In genomic region chr2:152686806-152687267, GRCm38 (mm10) we compare ENCODE assay signal across 7 mouse cellular contexts. TPM values are rescaled to one million over a fixed set of nuclear protein-coding genes. Genes with fewer than 3 reads are reported as not detected.
A peak's percentile ranks its signal among the peaks of the same experiment; 100 is the strongest.
DNase-seq lines count a peak whose midpoint lies in the region; ATAC-seq and TF ChIP-seq lines count a peak whose summit lies in the region.

TSS of gene Mcts2 (plus strand) at chr2:152687035.

- no peak within 1 kb of the TSS; the same call in 1 of the 2 replicates for H3K27ac ChIP-seq in cortical plate, adult 2 months (ENCODE audit: insufficient read depth, low read length)
- H3K27ac ChIP-seq in intestine, embryonic 14.5 days (ENCODE audit: low read depth), result peak within 1 kb of the TSS; percentile 47; the same call in 1 of the 2 replicates
- H3K27ac ChIP-seq in midbrain, embryonic 11.5 days (ENCODE audit: low read depth, low read length), result no peak within 1 kb of the TSS
- 0 out of 2 replicates have a peak within 1 kb of the TSS, but pooled peaks have one; percentile 23 for H3K27ac ChIP-seq in small intestine, adult 2 months (ENCODE audit: insufficient read depth, low read depth, low read length)

- no peaks in the 10 kb centered on the region for H3K27me3 ChIP-seq in intestine, embryonic 14.5 days (replicated peaks; ENCODE audit: control insufficient read depth, insufficient read depth, low read length)
- H3K27me3 ChIP-seq in midbrain, embryonic 11.5 days (ENCODE audit: control insufficient read depth, insufficient read depth, low read length), result no peaks in the 10 kb centered on the region
- no peaks in the 10 kb centered on the region for H3K27me3 ChIP-seq in small intestine, adult 2 months (ENCODE audit: control insufficient read depth, insufficient read depth, low read length)

- H3K9ac ChIP-seq in intestine, embryonic 14.5 days (ENCODE audit: low read length), result peak within 1 kb of the TSS; percentile 25
- H3K9ac ChIP-seq in midbrain, embryonic 11.5 days (ENCODE audit: low read length), result peak within 1 kb of the TSS; percentile 45

- H3K4me3 ChIP-seq in cortical plate, adult 2 months (ENCODE audit: insufficient read depth, low read length), result peak within 1 kb of the TSS; percentile 53
- H3K4me3 ChIP-seq in intestine, embryonic 14.5 days (ENCODE audit: low read depth, low read length), result peak within 1 kb of the TSS; percentile 32
- H3K4me3 ChIP-seq in midbrain, embryonic 11.5 days (ENCODE audit: low read depth, low read length), result peak within 1 kb of the TSS; percentile 37
- H3K4me3 ChIP-seq in small intestine, adult 2 months (ENCODE audit: low read depth, low read length), result peak within 1 kb of the TSS; percentile 66

- no peak for TF ChIP-seq CTCF in cortical plate, adult 2 months (IDR thresholded peaks at IDR 0.05; ENCODE audit: extremely low read depth, insufficient read depth, low read length)
- TF ChIP-seq CTCF in small intestine, adult 2 months (IDR thresholded peaks at IDR 0.05; ENCODE audit: extremely low read depth, insufficient read length, insufficient replicate concordance, low read depth, low read length), result no peak

- peak; percentile 95 for ATAC-seq in intestine, embryonic 14.5 days (replicated peaks; ENCODE audit: low FRiP score, low TSS enrichment, low read depth)
- peak; percentile 97 for ATAC-seq in midbrain, embryonic 11.5 days (ENCODE audit: low FRiP score)

- WGBS in intestine, embryonic 14.5 days, result 52% methylated on average over 45 of the region's 45 CpGs
- 44% methylated on average over 45 of the region's 45 CpGs for WGBS in midbrain, embryonic 11.5 days
- WGBS in small intestine, adult 2 months, result 69% methylated on average over 45 of the region's 45 CpGs

- peak; percentile 96 for DNase-seq in adrenal gland, postnatal 14 days
- DNase-seq in gastrocnemius, postnatal 10 days, result peak; percentile 94
- peak; percentile 89 for DNase-seq in intestine, embryonic 14.5 days (ENCODE audit: low spot score)
- peak; percentile 91 to 97 for DNase-seq in left cerebral cortex, postnatal 10 days (ENCODE audit: extremely low spot score in 1 of 2, low spot score in 2 of 2)
- peak; percentile 96 for DNase-seq in midbrain, embryonic 11.5 days (ENCODE audit: low spot score, missing footprints)

- no peaks in the 10 kb centered on the region for H3K4me1 ChIP-seq in cortical plate, adult 2 months (ENCODE audit: control insufficient read depth, insufficient read depth, low read length)
- no peaks in the 10 kb centered on the region; the same call in 1 of the 2 replicates for H3K4me1 ChIP-seq in intestine, embryonic 14.5 days (replicated peaks; ENCODE audit: control insufficient read depth, insufficient read depth, low read length)
- 0 out of 2 replicates have a peak, but pooled peaks cover 2% of the 10 kb centered on the region for H3K4me1 ChIP-seq in midbrain, embryonic 11.5 days (ENCODE audit: control insufficient read depth, insufficient read depth, low read length)
- H3K4me1 ChIP-seq in small intestine, adult 2 months (ENCODE audit: control insufficient read depth, insufficient read depth, insufficient read length, low read length), result peaks cover 6% of the 10 kb centered on the region; the same call in 1 of the 2 replicates

- intact Hi-C loops in left cerebral cortex, postnatal 10 days (cut with DNase I), result no loop called here

- H3K36me3 ChIP-seq in intestine, embryonic 14.5 days (ENCODE audit: control insufficient read depth, insufficient read depth, low read length), result peaks cover 90% of the 10 kb centered on the region
- peaks cover 45% of the 10 kb centered on the region for H3K36me3 ChIP-seq in midbrain, embryonic 11.5 days (ENCODE audit: control insufficient read depth, insufficient read depth, low read length)
- H3K36me3 ChIP-seq in small intestine, adult 2 months (ENCODE audit: control insufficient read depth, insufficient read depth, low read length), result peaks cover 59% of the 10 kb centered on the region

- TF ChIP-seq POLR2A in cortical plate, adult 2 months (IDR thresholded peaks at IDR 0.05; ENCODE audit: extremely low read depth, insufficient read depth, low read length), result peak; percentile 82
- TF ChIP-seq POLR2A in small intestine, adult 2 months (IDR thresholded peaks at IDR 0.05; ENCODE audit: low read depth, low read length), result peak; percentile 18; the same call in 1 of the 2 replicates

- peak within 1 kb of the TSS; percentile 54 for H3K4me2 ChIP-seq in intestine, embryonic 14.5 days (ENCODE audit: low read length)
- H3K4me2 ChIP-seq in midbrain, embryonic 11.5 days, result peak within 1 kb of the TSS; percentile 55

- peaks cover 12% of the 10 kb centered on the region; the same call in 1 of the 2 replicates for H3K9me3 ChIP-seq in intestine, embryonic 14.5 days (ENCODE audit: control insufficient read depth, low read length)
- H3K9me3 ChIP-seq in midbrain, embryonic 11.5 days (ENCODE audit: control insufficient read depth, low read length), result no peaks in the 10 kb centered on the region

RNA-seq across cellular contexts. Expression of gene Mcts2, which starts in this region (rescaled TPM):
- 26.6 and 28.0 TPM in 2 replicates for total RNA-seq in adrenal gland, postnatal 14 days (2021)
- polyA plus RNA-seq in cortical plate, adult 2 months (2012; rRNA removed), result 20.0 and 21.5 TPM in 2 replicates
- total RNA-seq in gastrocnemius, postnatal 10 days (2021), result 10 to 100 TPM; 12.5 to 19.3 TPM
- 32.8 and 34.0 TPM in 2 replicates for polyA plus RNA-seq in intestine, embryonic 14.5 days (2014; fragmentation: Nextera tagmentation; extraction: Ambion mirVana)
- total RNA-seq in left cerebral cortex, postnatal 10 days (2021), result 10 to 100 TPM; 22.9 to 28.1 TPM
- polyA plus RNA-seq in midbrain, embryonic 11.5 days (2014; fragmentation: Nextera tagmentation; extraction: Ambion mirVana), result 43.4 and 48.6 TPM in 2 replicates
- 1.3 and 1.7 TPM in 2 replicates for polyA plus RNA-seq in small intestine, adult 2 months (2012; rRNA removed)

Comparison
In these comparisons a context has a peak if more than half of its experiments do, and no peak if none do; other contexts are left out.
1. H3K27ac ChIP-seq: peak in intestine, embryonic 14.5 days (single experiment) and small intestine, adult 2 months (single experiment); none in cortical plate, adult 2 months (single experiment) and midbrain, embryonic 11.5 days (single experiment).
2. Peak in every context shown above with its lines, with median percentiles within 50 percentile points of each other: DNase-seq and H3K4me3 ChIP-seq.